Mouse (Mus musculus): ENCODE measurements around the gene Kif2a.
A peak's percentile ranks its signal among the peaks of the same experiment; 100 is the strongest.

Kif2a gene

DNA sequence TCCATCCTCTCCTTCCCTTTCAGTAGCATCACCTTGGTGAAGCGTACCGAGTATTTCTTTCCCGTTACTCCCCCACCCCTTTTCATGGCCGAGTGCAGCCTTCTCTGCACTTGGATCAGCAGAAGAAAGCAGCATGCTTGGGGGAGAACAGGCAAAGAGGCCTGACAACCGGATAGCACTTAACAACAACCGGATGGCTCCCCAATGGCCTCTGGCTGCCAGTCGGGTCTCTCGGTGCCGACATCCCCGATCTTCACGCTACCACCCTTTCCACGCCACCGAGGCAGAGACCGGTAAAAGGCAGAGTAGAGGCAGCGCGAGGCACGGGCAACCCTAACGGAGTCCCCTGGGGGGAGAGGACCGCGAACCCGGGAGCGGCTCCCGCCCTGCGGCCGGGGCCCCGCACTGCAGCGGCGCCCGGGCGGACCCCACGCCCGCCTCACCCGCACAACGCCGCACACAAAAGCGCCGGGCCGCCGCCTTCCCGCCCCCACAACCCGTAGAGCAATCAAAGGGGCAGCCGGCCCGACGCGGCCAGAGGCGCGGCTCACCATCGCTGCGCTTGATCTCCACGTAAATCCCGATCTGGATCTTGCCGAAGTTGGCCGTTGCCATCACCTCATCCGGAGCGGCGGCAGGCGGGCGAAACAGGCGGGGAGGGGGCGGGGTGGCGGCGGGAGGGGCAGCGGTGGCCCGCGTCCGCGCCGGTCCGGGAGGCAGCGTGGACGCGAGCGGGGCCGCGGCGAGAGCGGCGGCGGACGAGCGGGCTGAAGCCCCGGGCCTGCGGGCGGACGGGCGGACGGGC, at the start of gene Kif2a:
Kif2a (minus strand) TSS at position 666 of the 805 bp plus-strand sequence.
- peak; percentile 54 to 62 for DNase-seq

DNA sequence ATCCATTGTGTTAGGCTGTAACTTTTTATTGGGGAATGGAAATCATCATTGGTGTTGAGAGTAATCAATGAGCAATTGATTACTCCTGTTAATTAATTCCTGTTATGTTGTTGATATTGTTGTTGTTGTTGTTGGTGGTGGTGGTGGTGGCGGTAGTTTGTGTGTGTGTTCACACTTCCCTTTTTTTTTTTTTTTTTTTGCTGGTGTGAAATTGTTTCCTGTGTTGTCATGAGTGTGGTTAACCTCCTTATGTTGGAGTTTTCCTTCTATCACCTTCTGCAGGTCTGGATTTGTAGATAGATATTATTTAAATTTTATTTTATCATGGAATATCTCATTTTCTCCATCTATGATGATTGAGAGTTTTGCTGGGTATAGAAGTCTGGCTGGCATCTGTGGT, 47.1 kb upstream of the Kif2a start:
- DNase-seq, result no peak

DNA sequence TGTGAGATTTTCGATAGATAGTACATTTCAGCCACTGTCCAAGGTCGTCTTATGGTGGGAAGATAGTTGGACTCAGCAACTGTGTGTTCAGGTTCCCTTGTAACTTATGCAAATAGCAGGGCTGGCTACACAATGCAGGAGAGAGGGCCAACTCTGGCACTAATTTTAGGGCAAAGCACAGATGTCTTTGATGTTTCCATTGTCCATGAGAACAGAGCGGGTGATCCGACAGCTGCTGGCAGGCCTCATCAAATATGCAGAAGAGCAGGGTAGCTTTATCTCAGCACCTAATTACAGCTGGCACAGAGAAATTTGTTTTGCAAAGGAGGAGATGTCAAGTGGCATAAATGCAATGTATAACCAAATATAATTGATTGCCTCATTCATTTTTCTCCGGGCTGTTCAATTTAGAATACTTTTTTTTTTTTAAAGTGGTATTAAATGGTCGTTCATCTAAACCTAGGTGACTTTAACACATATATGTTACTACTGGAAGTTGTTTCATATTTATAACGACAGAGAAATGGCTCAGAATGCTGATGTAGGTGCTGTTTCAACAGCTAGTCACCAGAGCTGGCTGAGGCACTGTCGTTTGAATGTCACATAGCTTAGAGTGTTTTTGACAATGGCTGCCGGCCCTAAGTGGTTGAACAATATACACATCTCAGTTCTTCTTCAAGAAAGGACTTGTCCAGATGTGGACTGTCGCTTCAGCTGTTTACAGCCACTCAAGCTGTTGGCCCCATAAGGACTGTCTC, 43.4 kb upstream of the Kif2a start:
- DNase-seq, result no peak

DNA sequence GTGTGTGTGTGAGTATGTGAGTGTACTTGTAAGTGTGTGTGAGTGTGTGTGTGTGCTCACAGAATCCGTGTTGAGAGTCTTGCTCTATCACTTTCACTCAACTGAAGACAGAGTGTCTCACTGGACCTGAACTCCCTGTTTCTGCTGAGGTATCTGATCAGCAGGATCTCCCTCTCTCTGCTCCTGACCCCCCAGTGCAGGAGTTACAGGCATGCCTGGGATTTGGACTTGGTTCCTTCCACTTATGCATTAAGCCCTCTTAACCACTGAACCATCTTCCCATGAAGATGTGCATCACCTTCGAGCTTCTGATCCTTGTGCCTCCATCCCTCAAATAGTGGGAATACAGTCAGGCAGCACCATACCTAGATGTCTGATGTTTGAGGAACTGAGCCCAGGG, 42.3 kb upstream of the Kif2a start:
- no peak for DNase-seq

DNA sequence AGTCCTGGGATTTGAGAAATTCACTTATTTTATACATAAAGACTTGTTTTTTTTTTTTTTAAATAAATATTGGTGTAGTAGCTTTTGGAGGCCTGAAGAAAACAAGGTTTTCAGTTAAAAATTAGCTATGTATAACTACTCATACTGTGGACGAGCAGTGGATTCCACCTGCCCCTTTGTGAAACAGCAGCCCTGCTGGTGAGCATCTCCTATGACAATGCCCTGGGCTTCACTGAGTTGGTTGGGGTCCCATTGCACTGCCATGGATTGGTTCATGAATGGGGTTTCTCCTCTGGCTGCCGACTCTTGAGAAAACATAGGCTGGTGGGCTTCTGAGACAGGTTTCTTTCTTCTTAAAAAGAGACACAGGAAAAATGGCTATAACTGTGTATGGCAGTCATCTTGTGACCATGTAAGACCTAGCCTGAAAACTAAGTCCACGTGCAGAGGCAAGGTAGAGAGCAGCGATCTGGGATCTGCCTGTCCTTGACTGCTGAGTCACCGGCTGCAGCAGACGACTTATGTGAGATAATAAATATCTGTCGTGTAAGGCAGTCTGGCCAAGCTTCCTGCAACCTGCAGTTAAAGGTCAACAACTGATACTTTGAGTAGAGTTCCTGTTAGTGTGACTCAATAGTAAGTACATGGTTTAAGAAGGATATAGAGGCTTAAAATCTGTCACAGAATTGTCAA, 41.3 kb upstream of the Kif2a start:
- DNase-seq, result no peak

DNA sequence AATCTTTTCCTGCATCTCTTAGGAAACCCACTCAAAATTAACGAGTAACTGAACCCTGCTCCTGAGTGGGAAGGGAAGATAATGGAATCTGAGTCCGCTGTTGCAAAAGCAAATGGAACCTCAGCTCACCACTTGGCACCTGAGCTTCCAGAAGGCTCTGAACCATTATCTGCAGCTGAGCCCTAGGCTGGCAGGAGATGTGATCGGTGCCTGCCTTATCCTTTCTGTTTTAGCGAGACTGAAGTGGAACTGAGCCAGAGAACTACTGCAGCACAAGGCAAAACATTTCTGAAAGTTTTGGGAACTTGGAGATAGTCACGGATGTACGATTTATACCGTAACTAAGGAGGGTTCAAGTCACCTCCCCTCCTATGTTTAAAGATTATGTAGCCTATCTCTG, 38.2 kb upstream of the Kif2a start:
- no peak for DNase-seq

DNA sequence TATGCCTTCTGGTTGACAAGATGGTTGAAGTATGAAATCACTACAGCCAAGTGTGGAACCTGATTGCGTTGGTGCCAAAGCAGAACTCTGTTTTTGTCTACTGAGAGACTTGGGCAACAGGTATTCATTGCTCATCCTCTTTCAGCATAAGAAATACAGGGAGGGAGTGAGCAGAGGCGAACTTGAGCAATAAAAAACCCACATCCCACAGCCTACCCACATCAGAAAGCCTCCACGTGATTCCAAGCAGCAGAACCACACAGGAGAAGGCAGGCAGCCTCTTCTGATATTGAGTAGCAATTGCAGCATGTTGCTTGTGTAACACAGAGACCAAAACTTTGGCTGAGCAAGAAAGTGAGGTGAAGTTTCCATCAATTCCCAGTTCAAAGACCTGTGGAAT, 37.5 kb upstream of the Kif2a start:
- DNase-seq, result peak; percentile 65

DNA sequence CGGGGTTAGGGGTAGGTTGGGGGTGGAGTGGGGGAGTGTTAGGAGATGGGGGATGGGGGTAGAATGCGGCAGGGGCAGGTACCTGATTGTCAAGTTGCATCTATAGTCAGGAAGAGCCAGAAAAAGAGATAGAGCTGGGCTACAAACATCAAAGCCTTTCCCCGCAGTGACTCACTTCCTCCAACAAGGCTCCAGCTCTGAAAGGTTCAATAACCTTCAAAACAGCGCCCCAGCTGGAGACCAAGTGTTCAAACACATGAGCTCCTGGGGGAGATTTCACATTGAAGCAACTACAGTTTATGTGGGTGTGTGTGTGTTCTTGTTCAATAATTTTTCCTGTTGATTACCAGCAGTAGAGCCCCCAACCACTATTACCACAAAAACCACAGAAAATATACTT, 34.4 kb upstream of the Kif2a start:
- DNase-seq, result peak; percentile 68 to 73

DNA sequence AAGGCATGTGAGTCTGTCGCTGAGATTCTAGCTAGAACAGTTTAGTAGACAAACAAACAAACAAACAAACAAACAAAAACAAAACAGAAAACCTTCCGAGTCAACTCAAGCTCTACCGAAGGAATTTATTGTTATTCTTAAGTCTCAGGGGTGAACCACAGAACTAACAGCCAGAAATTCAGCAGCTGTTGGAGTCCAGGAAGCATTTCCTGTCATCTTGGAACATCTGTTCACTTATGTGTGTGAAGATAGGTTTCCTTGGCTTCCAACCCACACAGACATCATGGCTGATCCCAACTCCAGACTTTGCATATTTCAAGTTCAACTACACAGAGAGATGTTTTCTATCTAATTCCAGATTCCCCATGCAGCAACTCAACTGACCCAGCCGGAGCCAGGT, 32.6 kb upstream of the Kif2a start:
- DNase-seq, result no peak

DNA sequence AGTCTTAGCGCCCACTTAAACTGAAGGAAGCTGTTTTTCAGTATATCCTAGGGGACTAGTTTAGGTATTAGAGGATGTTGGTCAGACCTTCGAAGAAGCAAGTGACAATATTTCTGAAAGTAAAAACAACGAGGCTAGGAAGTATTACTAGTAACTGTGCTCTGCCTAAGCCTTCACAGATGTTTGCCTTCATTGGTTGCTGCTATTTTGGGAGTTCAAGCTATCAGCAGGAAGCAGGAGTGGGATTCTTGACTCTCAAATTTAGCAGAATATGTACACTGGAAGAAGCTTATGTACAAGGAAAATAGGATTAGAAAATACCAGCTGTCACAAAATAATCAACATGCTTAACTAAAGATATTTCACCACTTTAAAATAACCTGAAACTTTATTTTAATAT, 29.4 kb upstream of the Kif2a start:
- DNase-seq, result no peak

DNA sequence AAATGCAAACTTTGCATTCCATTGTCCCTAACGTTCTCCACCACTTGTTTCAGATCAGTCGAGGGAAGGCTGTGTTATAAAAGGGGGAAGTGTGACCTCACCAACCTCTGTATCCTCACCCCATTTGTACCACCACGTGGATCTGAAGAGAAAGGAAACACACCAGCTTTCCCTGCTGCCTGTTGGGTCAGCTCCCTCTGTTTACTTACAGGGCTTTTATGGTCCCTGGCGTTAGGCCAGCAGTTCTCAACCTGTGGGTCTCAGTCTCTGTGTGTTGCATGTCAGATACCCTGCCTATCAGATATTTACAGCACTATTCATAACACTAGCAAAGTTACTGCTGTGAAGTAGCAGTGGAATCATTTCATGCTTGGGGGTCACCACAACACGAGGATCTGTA, 22.3 kb upstream of the Kif2a start:
- DNase-seq, result no peak

DNA sequence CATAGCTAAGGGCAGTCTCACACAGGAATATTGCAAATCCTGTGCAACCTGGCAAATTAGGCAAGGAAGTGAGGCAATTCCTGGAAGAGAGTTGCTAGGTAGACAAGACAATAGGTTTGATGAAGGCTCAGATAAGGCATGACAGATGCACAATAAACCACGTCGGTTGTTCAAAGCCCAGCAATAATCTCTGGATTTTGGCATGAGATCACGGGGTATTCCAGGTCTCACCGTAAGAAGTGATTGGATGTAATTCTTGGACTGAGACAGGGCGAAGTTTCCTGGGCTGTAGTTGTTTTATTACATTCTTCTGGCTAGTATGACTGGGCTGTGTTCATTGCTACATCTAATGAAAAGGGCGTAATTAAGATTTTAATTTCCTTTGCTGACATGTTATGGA, 20.6 kb upstream of the Kif2a start:
- no peak for DNase-seq

DNA sequence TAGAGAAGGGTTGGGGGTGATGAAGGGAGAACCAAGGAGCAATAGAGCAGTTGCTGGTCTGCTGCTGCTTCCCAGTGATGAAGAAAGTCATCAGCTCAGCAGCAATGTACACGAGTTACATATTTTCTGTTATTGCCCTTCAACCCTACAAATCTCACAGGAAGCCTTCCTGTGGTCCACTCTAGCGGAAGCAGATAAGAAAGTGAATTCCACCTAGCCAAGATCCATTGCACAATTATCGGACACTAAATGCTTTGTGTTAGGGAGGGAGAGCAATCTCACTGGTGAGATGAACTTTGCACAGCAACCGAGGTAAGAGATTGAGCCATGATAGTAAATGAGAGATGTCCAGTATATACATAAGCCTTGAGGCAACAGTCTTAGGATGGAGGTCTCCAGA, 17.6 kb upstream of the Kif2a start:
- no peak for DNase-seq

DNA sequence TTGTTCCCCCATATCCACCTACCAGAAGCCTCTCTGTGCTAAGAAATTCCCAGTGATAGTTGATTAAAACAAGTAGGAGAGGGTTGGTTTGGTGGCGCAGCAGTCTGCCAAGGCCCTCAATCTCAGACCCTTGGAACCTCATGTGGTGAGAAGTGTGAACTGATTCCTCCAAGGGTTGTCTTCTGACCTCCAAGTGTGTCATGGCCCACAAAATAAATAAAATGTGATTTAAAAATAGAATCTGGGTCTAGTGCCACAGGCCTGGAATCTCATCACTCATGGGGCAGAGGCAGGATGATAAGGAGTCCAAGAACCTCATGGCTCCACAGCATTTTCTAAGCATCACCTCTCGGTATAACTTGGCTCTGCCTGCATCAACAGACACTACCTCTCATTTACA, 16.4 kb upstream of the Kif2a start:
- DNase-seq, result no peak

DNA sequence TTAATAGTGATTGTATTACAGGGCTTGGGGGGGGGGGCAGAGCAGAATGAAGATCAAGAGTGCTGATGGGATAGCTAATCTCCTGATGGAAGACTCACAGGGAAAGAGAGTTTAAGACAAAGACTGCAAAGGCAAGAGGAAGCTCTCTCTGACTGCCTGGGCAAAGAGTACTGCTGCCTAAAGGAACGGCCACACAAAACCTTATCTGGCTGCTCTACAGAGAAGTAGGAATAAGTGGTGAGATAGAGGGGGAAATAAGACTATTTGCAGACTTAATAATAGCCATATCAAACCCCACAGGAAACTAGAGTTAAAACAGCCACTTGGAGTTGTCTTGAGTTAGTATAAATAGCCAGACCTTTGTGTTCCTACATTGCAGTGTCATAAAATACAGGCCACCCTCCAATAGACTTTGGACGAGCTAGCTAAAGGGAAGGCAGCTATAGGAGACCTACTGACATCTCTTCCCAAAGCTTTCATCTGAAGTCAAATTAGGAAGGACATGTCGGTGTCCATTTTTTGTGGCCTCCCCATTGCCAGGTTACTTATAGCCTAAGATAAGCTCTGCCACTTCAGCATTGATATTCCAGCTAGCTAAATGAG, 13.7 kb upstream of the Kif2a start:
- no peak for DNase-seq

DNA sequence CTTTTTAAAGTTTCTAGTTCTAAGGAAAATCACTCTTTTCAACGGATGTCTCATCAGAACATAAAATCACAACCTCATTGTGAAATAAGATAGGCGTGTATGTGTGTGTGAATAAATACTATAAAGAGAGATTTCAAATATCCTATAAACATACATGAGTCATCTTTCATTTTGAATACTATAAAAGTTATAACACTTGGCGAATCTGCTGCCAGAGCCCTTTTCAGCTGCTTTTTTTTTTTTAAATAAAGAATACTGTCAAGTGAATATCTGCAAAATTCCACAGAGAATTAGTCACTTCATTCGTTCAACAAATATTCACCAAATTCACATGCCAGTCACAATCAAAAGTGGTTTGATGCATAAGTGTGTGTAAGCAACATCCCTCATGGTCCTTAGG, 13.2 kb upstream of the Kif2a start:
- DNase-seq, result no peak

DNA sequence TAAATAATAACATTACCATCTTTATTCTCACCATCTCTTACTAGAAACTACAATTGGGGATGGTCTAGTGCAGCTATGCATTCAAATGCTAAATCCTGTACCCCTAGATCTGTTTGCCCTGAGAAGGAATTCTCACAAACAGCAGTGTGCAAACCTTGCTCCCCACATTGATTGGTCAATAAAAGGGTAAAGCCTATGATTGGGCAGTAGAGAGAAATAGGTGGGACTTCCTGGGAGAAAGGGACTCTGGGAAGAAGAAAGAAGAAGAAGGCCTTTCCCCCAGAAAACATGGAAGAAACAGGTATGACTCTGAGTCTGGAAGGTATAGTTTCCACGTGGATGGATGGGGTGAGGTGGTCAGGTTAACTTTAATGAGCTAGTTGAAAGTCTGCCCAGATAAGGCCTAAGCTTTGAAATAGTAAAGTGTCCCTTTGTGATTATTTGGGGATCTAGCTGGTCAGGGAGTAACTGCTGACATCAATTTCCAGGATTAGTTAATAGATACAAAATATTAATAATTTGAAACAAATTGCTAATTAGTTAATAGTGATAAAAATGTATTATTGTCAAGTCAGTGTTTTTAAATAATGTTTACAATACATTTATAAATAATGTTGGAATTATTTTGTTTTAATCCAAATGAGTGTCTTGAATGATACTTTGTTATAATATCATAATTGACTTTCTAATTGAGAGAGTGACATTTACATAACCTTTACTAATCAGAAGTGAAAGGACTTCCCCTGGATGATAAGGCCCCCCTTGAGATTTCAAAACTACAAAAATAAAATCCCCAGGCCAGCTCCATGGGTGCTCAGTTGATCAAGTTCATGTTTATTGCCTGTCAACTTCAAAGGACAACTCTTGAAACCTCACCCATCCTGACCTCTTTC, 12.3 kb upstream of the Kif2a start:
- DNase-seq, result no peak

DNA sequence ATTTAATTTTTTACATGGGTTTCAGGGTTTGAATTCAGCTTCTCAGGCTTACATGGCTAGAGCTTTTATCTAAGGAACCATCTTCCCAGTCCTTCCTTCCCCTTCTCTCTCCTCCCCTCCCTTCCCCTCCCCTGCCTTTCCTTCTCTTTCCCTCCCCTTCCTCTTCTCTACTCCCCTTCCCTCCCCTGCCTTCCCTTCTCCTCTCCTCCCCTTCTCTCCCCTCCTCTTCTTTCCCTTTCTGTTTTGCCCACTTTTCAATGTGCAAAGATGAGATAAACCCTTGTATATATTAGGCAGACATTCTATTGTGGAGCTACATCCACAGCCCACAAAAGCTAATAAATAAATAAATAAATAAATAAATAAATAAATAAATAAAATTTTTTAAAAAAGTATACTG, 9.3 kb upstream of the Kif2a start:
- DNase-seq, result no peak

DNA sequence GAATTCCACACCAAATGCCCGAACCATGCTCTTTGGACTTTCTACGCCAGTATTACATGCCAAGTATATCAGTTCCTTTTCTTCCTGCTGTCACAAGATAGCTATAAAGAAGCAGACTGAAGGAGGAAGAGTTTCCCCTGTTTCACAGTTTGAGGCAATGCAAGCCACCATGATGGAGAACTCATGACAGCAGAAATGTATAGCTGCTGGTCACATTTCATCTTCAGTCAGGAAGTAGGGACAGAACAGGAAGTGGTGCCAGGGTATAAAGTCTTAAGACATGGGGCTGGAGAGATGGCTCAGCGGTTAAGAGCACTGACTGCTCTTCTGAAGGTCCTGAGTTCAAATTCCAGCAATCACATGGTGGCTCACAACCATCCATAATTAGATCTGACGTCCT, 5.3 kb upstream of the Kif2a start:
- no peak for DNase-seq

DNA sequence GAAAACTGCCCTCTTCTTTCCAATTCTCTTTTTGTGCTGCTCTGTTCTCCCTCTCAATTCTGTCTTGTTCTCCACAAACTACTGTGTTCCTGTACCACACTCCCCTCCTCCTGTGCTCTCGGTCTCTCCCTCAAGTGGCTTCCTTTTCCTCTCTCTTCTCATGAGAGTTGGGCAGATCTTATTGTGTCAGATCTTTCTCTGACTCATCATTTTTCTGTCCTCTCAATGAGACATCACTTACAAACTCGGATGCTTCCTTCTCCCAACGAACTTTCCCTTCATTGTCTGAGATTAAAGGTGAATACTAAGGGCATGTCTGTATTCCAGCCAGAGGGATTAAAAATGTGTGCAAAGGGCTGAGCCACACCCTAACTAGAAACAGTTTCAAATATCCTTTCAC, 3.7 kb upstream of the Kif2a start:
- DNase-seq, result no peak

DNA sequence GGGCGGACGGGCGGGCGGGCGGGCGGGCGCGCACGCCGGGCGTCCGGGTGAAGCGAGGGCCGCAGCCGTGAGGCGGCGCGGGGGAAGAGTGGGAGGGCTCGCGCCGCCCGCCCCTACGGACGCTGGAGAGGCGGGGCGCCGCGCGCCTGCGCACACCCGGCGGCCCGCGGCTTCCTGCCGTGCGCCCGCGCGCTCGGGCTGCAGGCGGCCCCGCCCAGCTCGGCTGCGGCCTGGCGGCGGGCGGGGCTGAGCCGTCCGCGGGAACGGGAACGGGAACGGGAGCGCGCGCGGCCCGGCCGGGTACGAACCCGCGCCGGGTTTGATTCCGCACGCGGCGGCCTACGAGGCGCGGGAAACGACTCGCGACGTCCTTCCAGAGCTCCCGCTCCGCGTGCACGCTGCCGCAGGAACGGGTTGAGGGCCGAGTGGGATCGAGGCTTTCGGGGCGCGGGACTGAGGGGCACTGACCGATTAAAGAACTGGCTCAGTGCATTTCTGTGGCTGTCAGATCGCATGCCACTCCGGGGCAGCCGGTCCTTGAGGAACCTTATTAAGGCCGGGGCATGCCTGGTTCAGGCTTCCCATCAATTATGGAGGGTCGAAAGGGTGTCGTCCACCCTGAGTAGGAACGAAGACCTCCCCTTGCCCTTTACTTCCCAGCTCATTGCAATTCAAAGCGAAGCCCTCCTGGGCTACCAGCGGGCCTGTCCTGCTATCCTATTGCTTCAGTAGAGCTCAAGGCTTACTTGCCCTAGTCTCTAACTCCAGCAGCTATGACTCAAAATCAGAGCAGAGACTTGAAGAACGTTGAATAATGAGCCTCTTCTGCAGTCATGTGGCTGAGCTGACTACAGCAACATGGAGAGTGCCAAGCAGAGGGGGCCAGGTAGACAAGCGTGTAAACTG, 593 bp upstream of the Kif2a start:
- peak; percentile 77 to 87 for DNase-seq

Measured in thymus, postnatal 36 days (tissue).